Mouse (Mus musculus): ENCODE measurements at regions not wholly inside any gene's neighbourhood (a gene's known extent, or its start where the extent isn't known, plus 50 kb on each side); places are given as distances from the start of the nearest gene placed in this dataset.

DNA sequence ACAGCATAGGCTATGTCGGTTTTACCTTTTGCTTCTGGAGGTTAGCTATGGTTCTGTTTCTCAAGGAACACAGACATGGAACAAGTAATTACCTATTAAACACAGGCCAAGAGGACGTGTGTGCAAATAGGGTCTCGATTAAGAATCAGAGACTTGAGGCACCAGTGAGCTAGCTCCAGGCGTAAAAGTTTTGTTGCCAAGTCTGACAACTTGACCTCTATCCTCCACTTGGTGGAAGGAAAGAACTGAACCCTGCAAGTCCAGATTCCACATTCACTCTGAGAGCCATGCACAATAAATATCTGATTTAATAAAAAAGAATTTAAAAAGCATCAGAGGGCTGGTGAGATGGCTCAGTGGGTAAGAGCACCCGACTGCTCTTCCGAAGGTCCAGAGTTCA, 63.7 kb upstream of the Mpdz start:
- TF ChIP-seq POLR2A (IDR thresholded peaks at IDR 0.05; ENCODE audit: insufficient read depth, low read depth, low read length), result no peak
- TF ChIP-seq EP300 (IDR thresholded peaks at IDR 0.05; ENCODE audit: insufficient read depth, low read depth, low read length), result no peak
